Mouse (Mus musculus): ENCODE data around the gene Mum1. TPM values are rescaled to one million over a fixed set of nuclear protein-coding genes. Genes with fewer than 3 reads are reported as not detected.

Mum1 gene
- total RNA-seq, 2 experiments from 2014 or later = 45.5 to 46.2 TPM

DNA sequence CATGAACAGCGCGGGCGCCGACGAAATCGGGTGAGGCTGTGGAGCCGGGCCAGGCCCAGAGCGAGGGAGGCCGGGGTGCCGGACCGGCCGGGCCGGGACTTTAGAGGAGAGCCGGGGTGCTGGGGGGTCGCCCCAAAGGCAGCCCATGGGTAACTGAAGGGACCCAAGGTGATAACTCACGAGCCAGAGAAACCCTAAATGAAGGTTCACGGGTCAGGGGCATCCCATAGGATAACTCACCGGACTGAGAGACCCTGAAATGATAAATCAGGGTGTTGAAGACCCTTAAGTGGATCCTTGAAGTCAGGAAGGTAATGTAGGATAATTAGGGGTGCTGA, 38.9 kb downstream of the Mum1 start:
- no peak for ATAC-seq (ENCODE audit: poor library complexity, severe bottlenecking)

DNA sequence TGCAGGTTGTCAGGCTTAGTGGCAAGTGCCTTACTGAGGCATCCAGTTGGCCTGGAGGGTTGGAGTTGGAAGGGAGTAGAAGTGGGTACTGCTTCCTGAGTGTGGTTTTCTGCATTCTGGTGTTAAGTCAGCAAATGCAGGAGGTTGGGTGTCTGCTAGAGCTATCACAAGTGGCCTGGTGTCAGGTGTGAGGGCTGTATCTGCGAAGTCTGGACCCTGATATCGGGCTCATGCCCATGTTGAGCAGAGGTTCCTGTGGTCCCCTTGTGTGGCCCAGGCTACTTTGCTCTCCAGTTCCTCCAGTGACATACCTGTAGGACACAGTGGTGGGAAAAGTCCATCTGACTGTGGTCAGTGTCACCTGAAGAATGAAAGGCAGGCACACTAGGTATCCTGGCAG, 43.9 kb downstream of the Mum1 start:
- ATAC-seq (ENCODE audit: poor library complexity, severe bottlenecking) = no peak

DNA sequence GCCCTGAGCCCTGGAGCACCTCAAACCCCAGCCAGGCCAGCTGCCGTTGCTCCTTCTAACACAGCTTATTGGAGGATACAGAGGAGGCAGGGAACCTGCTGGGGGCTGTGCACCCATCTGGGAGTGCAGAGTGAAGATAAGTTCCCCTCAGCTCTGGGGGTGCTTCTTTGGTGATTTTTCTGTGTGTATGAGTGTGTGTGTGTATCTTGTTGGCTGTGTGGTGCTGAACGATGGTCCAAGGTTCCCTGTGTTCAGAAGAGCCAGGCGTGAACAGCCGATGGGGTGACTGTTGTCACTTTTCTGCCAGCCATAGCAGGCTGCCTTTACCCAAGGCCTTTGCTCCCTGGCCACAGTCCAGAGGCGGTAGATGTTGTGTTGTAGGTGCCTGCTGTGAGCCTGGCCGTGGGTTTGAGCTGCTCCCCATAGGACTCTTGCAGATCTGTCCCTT, 44.5 kb downstream of the Mum1 start:
- ATAC-seq (ENCODE audit: poor library complexity, severe bottlenecking) = no peak

DNA sequence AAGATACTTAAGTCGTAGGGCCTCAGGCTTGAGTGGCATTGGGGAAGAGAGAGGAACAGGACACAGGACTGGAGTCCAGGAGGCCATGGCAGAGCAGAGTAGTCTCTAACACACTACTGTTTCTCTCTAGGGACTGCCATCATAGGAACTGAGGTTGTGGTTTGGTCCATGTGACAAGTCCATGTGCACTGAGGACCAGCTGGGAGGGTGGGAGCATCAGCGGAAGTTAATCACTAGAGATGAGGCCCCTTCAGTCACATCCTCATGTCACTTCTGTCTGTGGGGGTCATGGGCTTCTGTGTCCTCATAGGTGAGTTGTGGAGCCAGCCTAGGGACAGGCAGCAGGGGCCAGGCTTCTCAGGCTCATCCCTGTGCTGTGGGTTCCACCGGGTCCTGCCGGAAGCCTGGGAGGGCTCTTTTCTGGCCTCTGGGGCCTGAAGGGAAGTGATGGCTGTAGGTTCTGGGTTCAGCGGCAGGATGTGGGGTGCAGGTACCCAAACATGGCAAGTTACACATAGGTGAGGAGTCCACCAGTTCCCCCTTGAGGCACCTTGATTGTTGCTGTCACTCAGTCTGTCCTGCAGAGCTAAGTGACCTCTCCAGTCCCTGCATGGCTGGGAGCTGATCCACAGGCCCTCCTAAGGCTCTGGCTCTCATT, 45.1 kb downstream of the Mum1 start:
- ATAC-seq (ENCODE audit: poor library complexity, severe bottlenecking) = peak; percentile 25; the same call in 1 of the 2 replicates

DNA sequence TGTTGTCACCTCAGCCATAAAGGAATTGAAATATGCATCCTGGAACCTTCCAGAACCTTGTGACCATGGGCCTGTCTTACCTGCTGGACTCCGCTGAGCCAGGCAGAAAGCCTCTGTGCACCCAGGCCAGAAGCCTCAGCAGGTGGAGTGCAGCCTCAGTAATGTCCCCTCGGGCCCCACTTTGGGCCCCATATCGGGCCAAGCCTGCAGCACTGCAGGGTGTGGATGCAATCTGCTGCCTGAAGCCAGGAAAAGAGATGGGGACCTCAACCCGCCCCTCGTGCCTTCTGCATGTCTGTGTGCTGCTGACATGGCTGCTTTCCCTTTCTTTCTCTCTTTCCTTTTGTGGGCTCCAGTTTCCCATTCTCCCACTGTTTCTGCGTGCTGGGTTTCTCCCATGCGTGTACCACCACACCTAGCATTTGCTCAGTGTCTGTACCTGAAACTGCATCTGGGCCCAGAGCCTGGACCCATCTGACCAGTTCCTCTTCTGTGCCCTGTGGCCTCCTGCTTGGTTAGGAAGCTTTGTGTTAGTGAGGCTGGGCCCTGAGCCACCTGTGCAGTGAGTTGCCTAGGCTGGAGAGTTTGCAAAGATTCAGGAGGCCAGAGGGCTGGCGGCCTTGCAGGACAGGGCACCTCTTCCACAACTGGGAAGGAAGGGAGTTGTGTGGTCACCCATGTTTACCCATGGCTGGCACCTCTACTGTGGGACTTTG, 45.8 kb downstream of the Mum1 start:
- peak; percentile 24; the same call in 1 of the 2 replicates for ATAC-seq (ENCODE audit: poor library complexity, severe bottlenecking)

DNA sequence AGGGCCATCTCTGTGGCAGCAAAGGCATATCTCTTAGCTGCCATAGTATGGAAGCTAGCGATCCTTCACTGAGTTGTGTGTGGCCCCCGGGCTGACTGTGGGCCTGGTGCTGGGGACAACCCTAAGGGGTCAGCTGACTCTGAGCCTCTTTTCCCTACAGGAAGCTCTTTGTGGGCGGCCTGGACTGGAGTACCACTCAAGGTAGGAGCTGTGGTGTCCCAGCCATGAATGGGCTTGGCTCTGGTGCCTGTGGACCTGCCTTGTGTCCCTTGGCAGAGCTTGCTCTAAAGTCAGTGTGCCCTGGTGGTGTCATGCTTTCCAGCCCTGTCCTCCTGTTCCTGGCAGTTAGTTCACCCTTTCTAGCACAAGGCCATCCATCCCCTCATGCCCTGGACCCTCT, 47.6 kb downstream of the Mum1 start:
- ATAC-seq (ENCODE audit: poor library complexity, severe bottlenecking) = no peak

DNA sequence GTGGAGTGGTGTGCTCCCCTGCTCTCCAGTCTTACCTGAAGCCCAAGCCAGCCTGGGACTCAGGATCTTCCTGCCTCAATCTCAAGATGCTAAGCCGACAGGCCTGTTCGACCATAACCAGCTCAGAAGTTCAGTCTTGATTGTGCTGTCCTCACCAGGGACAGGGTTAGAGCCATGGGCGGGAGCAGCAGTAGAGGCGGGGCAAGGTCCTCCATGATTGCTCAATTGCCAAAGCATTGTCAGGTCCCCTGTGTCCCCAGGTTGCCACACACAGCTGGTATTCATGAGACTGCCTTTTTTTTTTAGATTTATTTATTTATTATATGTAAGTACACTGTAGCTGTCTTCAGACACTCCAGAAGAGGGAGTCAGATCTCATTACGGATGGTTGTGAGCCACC, 50.0 kb downstream of the Mum1 start:
- ATAC-seq (ENCODE audit: poor library complexity, severe bottlenecking) = no peak

DNA sequence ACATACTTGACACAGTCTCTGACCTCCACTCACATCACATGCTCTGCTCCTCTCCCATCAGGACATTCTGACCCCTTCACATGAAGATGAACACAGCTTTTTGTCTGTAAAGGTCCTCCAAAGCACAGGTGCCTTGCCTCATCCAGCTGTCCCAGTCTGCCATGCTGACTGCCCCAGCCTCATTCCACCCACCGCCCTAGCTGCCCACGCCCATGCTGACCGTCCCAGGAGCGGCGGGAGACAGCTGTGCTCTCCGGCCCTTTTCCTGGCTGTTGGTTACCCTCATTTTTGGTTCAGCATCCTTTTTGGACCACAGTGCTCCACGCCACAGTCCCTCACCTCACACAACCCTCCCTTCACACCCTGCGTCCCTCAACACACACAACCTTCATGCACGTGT, 52.2 kb downstream of the Mum1 start:
- ATAC-seq (ENCODE audit: poor library complexity, severe bottlenecking) = no peak

DNA sequence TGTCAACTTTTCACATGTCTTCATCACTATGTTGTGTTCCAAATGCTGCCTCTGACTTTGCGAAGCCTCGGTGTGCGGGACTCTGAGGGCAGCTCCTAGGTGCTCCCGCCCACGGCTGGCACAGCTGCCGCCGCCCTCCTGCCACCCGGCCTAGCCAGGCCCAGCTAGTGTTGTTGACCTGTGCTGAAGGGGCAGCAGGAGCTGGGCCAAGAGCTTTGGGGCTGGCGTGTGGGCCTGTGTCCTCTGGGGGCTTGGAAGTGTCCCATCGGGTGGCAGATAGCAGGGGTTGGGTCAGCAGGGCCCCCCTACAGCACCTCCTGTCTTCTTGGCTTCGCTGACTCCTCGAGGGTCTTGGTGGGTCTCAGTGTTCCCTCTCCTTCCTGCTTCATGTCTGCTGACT, 53.0 kb downstream of the Mum1 start:
- no peak for ATAC-seq (ENCODE audit: poor library complexity, severe bottlenecking)

DNA sequence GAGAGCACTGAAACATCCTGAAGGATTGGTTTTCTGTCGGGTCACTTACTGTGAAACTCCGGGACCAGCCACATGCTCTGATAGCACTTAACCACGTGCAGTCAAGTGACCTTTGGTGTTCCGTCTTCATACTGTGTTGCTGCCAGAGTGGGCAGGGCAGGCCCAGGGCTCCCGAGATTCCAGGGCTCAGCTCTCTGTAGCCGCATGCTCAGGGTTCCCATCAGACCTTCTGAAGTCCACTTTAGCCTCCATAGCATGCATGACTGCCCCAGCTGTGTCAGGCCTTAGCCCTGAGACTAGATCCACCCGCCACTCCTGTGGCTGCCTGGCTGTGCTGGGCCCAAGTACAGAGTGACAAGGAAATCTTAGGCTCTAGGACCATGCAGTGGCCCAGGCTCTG, 55.1 kb downstream of the Mum1 start:
- ATAC-seq (ENCODE audit: poor library complexity, severe bottlenecking) = no peak

DNA sequence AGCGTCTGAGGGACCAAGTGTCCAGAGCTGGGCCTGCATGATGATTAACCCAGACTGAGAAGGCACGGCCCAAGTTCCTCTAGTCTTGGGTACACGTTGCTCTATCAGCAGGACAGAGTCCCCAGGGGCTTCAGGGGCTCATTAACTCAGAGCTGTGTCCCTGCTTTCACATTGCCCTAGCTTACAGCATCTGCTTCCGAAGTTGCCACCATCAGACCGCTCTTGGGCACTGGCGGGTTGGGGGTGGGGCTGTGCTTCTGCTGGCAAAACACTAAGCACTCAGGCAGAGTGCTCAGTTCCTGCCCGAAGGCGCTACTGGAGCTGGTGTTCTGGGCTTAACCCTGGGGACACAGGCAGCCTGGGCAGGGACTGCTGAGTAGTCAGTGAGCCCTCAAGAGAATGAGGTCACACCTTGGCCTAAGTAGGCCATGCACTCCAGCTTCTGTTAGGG, 55.7 kb downstream of the Mum1 start:
- peak; percentile 65 for ATAC-seq (ENCODE audit: poor library complexity, severe bottlenecking)

DNA sequence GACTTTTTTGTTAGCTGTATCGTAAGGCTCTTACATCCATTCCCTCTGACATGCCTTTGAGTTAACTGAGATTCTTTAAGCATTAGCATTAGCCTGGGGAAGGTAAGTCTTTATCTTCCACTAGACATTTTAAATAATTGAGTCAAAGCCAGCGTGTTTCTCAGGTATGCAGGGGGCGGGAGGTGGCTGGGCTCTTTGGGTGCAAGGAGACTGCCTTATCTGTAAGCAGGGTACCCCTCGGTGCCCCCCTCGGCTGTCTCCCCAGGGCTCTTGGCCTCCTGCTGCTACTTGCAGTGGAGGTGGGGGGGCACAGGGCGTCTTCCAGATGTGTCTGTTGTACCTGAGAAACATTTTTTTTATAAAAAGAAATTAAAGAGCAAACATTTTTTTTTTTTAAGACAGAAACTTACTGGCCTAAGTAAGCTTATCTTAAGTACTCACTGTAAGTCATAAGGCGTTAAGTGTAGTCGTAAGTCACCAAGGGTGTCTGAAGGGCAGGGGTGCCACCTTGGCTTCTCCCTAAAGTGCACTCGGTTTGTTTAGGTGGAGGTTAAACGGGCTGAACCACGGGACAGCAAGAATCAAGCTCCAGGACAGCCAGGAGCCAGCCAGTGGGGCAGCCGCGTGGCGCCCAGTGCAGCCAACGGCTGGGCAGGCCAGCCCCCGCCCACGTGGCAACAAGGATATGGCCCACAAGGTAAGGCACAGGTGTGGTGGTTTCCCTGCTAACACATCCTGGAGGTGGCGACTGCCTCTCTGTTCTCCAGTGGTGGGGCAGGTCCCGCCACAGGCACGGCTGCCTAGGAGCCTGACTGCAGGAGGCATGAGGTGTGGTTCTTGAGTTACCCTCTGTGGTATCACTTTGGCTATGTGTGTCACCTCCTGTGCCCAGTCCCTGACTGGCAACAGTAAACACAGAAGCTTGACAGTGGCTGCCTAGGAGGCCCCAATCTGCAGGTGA, 56.5 kb downstream of the Mum1 start:
- no peak for ATAC-seq (ENCODE audit: poor library complexity, severe bottlenecking)

DNA sequence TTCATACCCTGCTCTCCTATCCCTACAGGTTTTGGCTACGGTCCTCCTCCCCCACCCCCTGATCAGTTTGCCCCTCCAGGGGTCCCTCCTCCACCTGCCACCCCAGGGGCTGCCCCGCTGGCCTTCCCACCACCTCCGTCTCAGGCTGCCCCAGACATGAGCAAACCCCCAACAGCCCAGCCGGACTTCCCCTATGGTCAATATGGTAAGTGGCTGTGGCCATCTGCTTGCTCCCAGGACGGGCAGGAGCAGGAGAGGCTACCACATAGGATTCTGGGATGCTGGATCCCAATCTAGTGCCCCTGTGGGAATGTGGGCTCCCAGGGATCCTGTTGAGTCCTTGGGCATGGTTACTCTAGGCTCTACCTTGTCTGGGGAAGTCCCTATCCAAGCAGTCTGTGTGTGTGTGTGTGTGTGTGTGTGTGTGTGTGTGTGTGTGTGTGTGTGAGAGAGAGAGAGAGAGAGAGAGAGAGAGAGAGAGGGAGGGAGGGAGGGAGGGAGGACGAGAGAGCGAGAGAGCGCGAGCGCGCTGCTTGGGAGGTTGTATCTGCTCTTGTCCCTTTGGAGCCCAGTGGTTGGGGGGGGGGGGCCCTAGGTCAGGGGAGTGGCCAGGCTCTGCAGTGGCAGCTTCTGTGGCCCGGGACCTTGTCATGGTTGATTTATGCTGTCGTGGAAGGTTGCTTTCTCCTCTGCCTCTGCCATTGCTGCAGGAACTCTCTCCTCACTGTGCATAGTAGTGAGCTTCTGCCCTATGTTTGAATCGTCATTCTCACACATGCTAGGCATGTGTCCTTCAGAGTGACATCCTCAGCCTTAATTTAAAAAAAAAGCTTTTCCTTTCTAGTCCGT, 59.2 kb downstream of the Mum1 start:
- no peak for ATAC-seq (ENCODE audit: poor library complexity, severe bottlenecking)

DNA sequence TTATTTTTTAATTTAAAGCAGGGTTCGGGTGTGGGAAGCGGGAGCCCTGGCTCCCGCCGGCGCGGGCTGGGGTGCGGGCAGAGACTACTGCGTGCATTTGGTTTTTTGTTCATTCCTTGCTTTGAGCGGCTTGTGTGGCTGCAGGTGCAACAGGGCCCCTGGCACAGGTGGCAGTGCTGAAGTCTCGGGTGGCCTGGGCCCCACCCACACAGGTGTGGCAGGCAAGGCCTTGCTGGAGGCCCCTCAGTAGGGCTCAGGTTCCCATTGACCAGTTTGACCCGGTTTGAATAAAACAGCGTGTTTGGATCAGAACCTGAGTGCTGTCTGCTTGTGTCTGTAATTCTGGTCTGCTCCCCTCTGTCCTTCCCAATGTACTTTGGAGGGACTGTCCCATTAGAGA, 61.9 kb downstream of the Mum1 start:
- ATAC-seq (ENCODE audit: poor library complexity, severe bottlenecking) = no peak

DNA sequence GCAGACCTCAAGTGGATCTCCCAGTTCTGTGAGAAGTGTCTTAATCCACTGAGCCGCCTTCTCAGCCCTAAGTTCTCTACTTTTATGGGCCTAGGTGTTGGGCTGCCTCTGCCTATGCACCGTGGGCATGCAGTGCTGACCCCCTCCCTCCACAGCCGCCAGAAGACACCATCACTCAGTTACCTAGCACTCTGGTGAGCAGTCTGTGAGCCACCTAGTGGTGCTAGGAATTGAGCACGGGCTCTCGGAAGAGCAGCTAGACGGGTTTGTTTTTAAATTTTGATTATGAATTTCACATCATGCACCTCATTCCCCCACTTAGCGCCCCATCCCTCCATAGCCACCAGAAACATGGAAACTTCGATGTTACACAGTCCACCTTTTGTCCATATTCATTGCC, 62.4 kb downstream of the Mum1 start:
- ATAC-seq (ENCODE audit: poor library complexity, severe bottlenecking) = no peak

DNA sequence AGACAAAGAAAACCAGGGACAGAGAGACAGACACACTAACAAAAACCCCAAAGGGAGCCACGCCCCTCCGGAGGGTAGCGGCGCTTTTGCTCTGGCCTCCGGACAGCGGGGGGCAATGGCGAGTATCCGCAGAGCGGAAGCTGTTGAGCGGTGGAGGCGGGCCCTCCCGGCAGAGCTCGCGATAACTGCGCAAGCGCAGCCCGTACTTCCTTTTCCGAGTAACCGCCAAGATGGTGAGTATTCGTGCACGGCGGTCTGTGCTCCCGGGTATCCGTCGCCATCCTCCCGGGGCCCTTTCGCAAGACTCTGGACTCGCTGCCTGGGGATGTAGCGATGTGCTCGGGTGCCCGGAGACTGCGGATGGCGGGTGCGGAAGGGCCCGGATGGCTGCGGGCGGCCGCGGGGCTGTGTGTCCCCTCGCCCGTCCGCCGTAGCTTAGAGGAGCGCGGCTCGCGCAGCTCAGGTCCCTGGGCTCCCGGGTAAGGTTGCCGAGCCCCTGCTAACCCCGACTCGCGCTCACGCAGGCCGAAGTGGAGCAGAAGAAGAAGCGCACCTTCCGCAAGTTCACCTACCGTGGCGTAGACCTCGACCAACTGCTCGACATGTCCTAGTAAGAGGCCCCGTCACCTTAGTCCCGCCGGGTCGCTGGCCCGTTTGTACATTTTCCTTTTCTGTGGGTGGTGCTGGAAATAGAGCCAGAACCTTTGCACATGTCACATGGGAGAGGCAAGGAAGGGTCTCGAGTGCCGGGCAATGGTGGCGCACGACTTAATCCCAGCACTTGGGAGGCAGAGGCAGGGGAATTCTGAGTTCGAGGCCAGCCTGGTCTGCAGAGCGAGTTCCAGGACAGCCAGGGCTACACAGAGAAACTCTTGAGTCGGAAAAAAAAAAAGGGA, 66.3 kb downstream of the Mum1 start, which contains the start of gene Rps15:
Gene Rps15, plus strand, starts transcription at position 203 of the 896 bp plus-strand sequence.
- ATAC-seq (ENCODE audit: poor library complexity, severe bottlenecking) = peak; percentile 94

DNA sequence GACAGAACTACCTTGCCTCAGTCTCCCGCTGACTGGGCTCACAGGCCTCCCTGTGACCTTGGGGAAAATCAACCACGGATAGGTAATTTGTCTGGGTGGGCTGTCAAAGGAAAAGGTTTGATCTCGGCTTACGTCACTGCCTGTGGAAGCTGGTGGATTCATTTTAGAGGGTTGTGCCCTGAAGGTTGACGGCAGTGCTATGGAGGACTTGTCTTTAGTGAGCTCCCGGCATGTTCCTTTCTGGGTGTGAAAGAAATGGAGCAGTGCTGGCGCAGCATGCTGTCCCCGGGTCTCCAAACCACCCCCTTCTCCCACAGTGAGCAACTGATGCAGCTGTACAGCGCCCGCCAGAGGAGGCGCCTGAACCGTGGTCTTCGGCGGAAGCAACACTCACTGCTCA, 67.1 kb downstream of the Mum1 start:
- no peak for ATAC-seq (ENCODE audit: poor library complexity, severe bottlenecking)

Measured in megakaryocyte, adult 5-6 weeks (primary cell).